Mouse (Mus musculus): ENCODE measurements around the gene Cstf2.

DNA sequence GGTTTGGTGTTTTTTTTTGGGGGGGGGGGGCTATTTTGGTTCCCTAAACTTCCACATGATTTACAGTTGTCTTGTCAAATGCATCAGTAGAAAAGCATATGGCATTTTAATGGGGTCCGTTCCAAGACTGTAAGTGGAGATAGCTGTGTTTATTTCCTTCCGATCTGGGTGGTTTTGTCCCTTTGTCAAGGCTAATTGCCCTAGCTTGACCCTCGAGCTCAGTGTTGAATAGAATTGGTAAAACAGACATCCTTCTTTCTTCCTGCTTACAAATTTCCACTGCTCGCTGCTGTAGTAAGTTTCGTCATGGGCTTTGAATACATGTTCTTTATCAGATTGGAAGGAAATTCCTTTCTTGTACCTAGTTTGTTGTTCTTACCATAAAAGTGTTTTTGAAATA is 38.3 kb upstream of the Cstf2 start:
- TF ChIP-seq CTCF (IDR thresholded peaks at IDR 0.05; ENCODE audit: borderline replicate concordance, control insufficient read depth, extremely low read depth, insufficient read depth, low read length, poor library complexity) (no peak), POLR2A (IDR thresholded peaks at IDR 0.05; ENCODE audit: control insufficient read depth, extremely low read depth, insufficient read depth, low read length, poor library complexity) (no peak)
